Mouse (Mus musculus) hindbrain, postnatal 0 days (tissue): ENCODE results near the gene Gm43518. TPM values are rescaled to one million over a fixed set of nuclear protein-coding genes. Genes with fewer than 3 reads are reported as not detected.

Experiments used
- ATAC-seq: fragments of 200-750 bp; cut with Nextera tagmentation; 2 replicates; pipeline ENCODE4 v1.8.0; 2017; ENCODE audit warnings: mild to moderate bottlenecking, moderate TSS enrichment, moderate library complexity
- DNase-seq: peaks from one replicate; pipeline ENCODE4 v3.0.0-alpha.2; 2015; ENCODE audit warnings: low spot score
- H3K27ac ChIP-seq: fragments of 300-500 bp; sonication (generic); 2 replicates; pipeline ENCODE4 v1.5.1; 2014; ENCODE audit warnings: mild to moderate bottlenecking
- H3K27me3 ChIP-seq: fragments of 300-500 bp; sonication (generic); 2 replicates; pipeline ENCODE4 v1.6.1; 2014; ENCODE audit warnings: low read length, mixed read lengths; ENCODE audit not compliant: insufficient read depth
- H3K36me3 ChIP-seq: fragments of 300-500 bp; sonication (generic); 2 replicates; pipeline ENCODE4 v1.6.1; 2014; ENCODE audit warnings: low read length, mixed read lengths; ENCODE audit not compliant: insufficient read depth
- H3K4me1 ChIP-seq: fragments of 300-500 bp; sonication (generic); 2 replicates; pipeline ENCODE4 v1.6.1; 2014; ENCODE audit warnings: antibody characterized with exemption, low read length, mixed read lengths; ENCODE audit not compliant: insufficient read depth
- H3K4me2 ChIP-seq: fragments of 300-500 bp; sonication (generic); 2 replicates; pipeline ENCODE4 v1.6.1; 2014; ENCODE audit warnings: low read depth, mild to moderate bottlenecking, low read length, moderate library complexity, mixed read lengths
- H3K4me3 ChIP-seq: fragments of 300-500 bp; sonication (generic); 2 replicates; pipeline ENCODE4 v1.5.1; 2014; ENCODE audit warnings: low read length
- H3K9ac ChIP-seq: fragments of 300-500 bp; sonication (generic); replicated peaks from 2 replicates; pipeline ENCODE4 v1.6.1; 2014; ENCODE audit warnings: mild to moderate bottlenecking, low read length, moderate library complexity, mixed read lengths
- H3K9me3 ChIP-seq: fragments of 300-500 bp; sonication (generic); 2 replicates; pipeline ENCODE4 v1.6.1; 2016; ENCODE audit warnings: low read length, mixed read lengths
- CTCF ChIP-seq: IDR thresholded peaks from 2 replicates; pipeline ENCODE4 v1.5.1; 2016; ENCODE audit warnings: antibody characterized with exemption, control low read depth, low read depth
- WGBS: fragments of 180-500 bp; shearing (Covaris S2); extraction: QIAGEN DNeasy Blood & Tissue Kit; methylation state at CpG from one replicate; pipeline ENCODE4 v1.1.7; 2014; 5-methylcytosine and 5-hydroxymethylcytosine counted together
- polyA plus RNA-seq: library from polyadenylated mRNA; unstranded; fragments of >200 nt; fragmentation: Nextera tagmentation; extraction: Ambion mirVana; gene quantifications from 2 replicates; pipeline ENCODE4 v1.2.1, GENCODE M21; 2015
- total RNA-seq: library from RNA; depleted of rRNA; stranded (reverse); fragments of >200 nt; gene quantifications from 2 replicates; pipeline ENCODE4 v1.2.3, GENCODE M21; 2014

The Gm43518 gene
- total and polyA plus RNA-seq, 2 experiments from 2014 or later: 0.37 to 2.2 TPM

DNA sequence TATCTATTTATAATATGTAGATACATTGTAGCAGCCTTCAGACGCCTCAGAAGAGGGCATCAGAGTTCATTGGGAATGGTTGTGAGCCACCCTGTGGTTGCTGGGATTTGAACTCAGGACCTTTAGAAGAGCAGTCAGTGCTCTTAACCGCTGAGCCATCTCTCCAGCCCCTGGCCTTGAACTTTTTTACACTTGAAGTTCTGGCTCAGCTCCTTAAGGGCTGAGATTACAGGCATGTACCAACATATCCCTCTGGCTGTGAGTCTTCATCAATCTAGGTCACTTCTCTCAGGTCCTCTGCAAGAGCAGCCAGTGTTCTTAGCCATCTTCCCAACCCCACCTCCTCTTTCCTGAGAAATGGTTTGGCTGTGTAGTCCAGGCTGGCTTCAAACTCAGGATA is 36.9 kb upstream of the Gm43518 start:
- H3K27me3 ChIP-seq: no peaks in the 10 kb centered on the region
- no peak overlapping the region for H3K4me2 ChIP-seq
- no peak overlapping the region for H3K4me3 ChIP-seq
- H3K4me1 ChIP-seq: no peaks in the 10 kb centered on the region
- ATAC-seq (no peak), DNase-seq (no peak)
- 75% methylated on average over 2 of the region's 2 CpGs for WGBS
- no peaks in the 10 kb centered on the region for H3K9me3 ChIP-seq
- no peaks in the 10 kb centered on the region for H3K36me3 ChIP-seq
- no peak overlapping the region for H3K9ac ChIP-seq
- no peak overlapping the region for H3K27ac ChIP-seq
- TF ChIP-seq CTCF: no peak

DNA sequence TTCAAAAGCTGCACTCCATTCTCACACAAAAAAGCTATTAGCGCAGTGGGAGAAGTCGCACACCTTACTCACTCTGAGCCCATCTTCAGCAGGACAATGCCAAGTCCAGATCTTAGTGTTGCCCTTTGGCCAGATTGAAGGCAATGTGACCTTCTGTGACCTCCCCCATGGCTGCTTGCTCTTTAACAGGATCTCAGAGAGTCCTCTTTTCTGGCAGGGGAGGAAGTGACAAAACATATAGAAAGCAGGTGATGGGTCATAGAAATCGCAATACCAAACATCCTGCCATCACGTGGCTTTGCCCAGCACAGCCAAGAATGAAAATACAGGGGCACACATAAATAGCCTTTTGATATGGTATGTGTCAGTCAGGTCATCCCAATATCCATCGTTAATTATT is 36.2 kb upstream of the Gm43518 start:
- Histone ChIP-seq H3K36me3 (no peaks in the 10 kb centered on the region), H3K4me1 (no peaks in the 10 kb centered on the region), H3K4me3 (no peak overlapping the region), H3K4me2 (no peak overlapping the region), H3K9me3 (no peaks in the 10 kb centered on the region), H3K9ac (no peak overlapping the region), H3K27me3 (no peaks in the 10 kb centered on the region), H3K27ac (no peak overlapping the region)
- ATAC-seq (no peak), DNase-seq (no peak)
- TF ChIP-seq CTCF: no peak
- whole genome bisulfite sequencing: 82% methylated on average over 5 of the region's 5 CpGs

DNA sequence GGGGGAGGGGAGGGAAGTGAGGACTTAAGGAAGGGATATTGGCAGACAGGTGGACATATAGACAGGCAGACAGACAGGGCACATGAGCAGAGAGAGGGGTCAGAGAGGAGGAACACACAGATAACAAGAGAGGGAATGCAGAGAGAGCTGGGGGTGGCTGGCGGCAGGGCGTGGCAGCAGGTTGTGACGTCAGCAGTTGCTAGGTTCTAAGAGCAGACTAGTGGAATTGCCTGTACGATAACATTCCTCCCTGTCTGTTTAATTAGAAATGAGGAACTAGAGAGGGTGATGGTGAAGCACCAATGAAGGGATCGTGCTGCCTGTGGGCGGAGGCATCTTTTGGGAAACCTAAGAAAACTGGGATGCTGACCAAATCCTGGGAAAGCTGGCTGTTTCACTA is 35.5 kb upstream of the Gm43518 start:
- H3K9me3 ChIP-seq: no peaks in the 10 kb centered on the region
- WGBS: 40% methylated on average over 6 of the region's 6 CpGs
- H3K27ac ChIP-seq: no peak overlapping the region
- H3K27me3 ChIP-seq: no peaks in the 10 kb centered on the region
- H3K4me3 ChIP-seq: no peak overlapping the region
- H3K36me3 ChIP-seq: no peaks in the 10 kb centered on the region
- DNase-seq (peak; percentile 35), ATAC-seq (no peak)
- no peak for TF ChIP-seq CTCF
- no peak overlapping the region for H3K4me2 ChIP-seq
- no peak overlapping the region for H3K9ac ChIP-seq
- no peaks in the 10 kb centered on the region for H3K4me1 ChIP-seq

DNA sequence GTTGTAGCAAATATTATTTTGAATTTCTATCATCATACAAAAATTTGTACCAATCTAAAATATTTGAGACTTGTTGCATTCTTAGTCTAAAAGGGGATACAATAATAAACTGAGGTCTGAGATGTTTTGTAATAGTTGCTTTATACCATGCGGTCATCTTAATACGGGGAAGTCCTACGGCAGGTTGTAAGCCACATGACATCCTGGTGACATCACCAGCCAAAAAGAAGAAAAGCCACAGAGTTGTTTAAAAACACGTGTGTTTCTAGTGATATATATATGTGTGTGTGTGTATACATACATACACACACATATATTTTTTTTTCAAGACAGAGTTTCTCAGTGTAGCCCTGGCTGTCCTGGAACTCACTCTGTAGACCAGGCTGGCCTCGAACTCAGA is 33.7 kb upstream of the Gm43518 start:
- H3K9me3 ChIP-seq: no peaks in the 10 kb centered on the region
- no peak for ATAC-seq
- 90% methylated on average over 5 of the region's 5 CpGs for WGBS

DNA sequence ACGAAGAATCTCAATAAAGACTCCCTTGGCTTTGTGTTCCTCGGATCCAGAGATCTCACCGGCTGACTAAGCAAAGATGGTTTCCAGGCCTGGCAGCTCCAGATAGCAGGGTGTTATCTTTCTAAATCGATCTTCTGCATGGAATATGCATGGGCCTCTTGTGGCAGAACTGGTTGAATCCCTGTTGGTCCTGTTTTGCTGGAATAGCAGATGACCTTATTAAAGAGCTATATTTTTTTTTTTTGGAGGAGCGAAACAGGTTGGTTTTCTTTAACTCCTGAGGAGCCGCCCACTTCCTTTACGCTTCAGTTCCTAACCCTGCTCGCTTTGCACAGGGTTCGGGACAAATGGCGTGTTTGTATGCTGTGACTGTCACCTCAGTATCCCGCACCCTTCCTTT is 30.8 kb upstream of the Gm43518 start:
- Histone ChIP-seq H3K4me2 (no peak overlapping the region), H3K9ac (no peak overlapping the region), H3K36me3 (no peaks in the 10 kb centered on the region), H3K4me3 (no peak overlapping the region), H3K9me3 (no peaks in the 10 kb centered on the region), H3K27ac (no peak overlapping the region), H3K4me1 (no peaks in the 10 kb centered on the region), H3K27me3 (no peaks in the 10 kb centered on the region)
- 88% methylated on average over 11 of the region's 11 CpGs for WGBS
- no peak for ATAC-seq
- no peak for DNase-seq
- TF ChIP-seq CTCF: no peak

More for the DNA sequence above, 33.7 kb upstream of the Gm43518 start:
- H3K4me2 ChIP-seq: no peak overlapping the region
- TF ChIP-seq CTCF: no peak
- no peak for DNase-seq
- no peak overlapping the region for H3K4me3 ChIP-seq
- no peaks in the 10 kb centered on the region for H3K27me3 ChIP-seq
- no peaks in the 10 kb centered on the region for H3K4me1 ChIP-seq
- no peaks in the 10 kb centered on the region for H3K36me3 ChIP-seq
- no peak overlapping the region for H3K27ac ChIP-seq
- H3K9ac ChIP-seq: no peak overlapping the region

DNA sequence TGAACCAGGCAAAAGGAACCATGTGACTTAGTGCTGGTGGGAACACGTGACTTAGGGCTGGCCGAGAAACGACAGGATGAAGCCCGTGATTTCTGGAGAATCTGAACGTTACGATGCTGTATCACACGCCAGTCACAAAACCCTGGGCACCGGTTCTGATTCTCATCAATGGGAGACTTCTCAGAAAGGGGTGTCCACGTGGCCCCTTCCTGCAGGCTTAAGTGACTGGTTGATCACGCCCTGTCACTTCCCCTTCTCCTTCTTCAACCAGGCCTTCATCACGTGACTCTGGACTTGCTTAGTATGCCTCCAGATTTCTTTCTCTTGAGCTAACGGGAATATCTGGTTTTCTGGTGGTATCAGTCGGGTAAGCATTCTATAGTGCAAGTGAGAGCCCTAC is 29.9 kb upstream of the Gm43518 start:
- no peak overlapping the region for H3K27ac ChIP-seq
- H3K36me3 ChIP-seq: no peaks in the 10 kb centered on the region
- H3K4me1 ChIP-seq: no peaks in the 10 kb centered on the region
- ATAC-seq (no peak), DNase-seq (no peak)
- no peaks in the 10 kb centered on the region for H3K9me3 ChIP-seq
- no peaks in the 10 kb centered on the region for H3K27me3 ChIP-seq
- no peak for TF ChIP-seq CTCF
- no peak overlapping the region for H3K9ac ChIP-seq
- no peak overlapping the region for H3K4me2 ChIP-seq
- no peak overlapping the region for H3K4me3 ChIP-seq
- WGBS: 86% methylated on average over 13 of the region's 13 CpGs

DNA sequence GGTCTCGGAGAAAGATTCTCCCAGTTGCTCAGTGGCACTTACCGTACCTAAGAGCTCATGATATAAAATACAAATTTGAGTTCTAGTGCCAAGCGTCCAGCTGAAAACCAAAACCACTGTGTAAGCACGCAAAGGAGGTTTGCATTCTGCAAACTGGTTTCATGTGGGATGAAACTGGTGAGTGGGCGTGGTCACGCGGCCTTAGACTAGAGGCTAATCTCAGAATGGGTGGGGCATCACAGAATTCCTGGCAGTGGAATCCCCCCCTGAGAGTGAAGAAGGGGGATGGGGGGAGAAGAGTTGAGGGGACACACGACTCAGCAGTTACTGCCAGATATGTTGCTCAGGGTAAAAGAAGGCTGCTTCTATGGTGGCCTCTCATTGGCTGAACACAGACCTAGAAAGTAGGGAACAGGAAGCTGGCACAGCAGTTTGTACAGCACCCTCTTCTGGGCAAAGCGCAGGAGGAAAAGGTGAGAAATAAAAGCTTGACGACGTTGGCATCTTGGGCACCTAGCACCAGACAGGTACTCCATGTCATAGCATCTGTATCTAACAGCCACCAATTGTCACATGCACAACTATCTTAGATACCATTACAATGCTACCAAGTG is 23.1 kb upstream of the Gm43518 start:
- no peak for ATAC-seq
- Histone ChIP-seq H3K27me3 (no peaks in the 10 kb centered on the region), H3K4me3 (no peak overlapping the region), H3K4me1 (peaks cover 3% of the 10 kb centered on the region; the same call in 1 of the 2 replicates), H3K9me3 (no peaks in the 10 kb centered on the region), H3K27ac (no peak overlapping the region), H3K4me2 (no peak overlapping the region), H3K36me3 (no peaks in the 10 kb centered on the region), H3K9ac (no peak overlapping the region)
- DNase-seq: no peak
- no peak for TF ChIP-seq CTCF
- WGBS: 71% methylated on average over 11 of the region's 11 CpGs
